Mouse (Mus musculus) lung, postnatal 0 days (tissue): ENCODE results near the gene Plekhm1. TPM values are rescaled to one million over a fixed set of nuclear protein-coding genes. Genes with fewer than 3 reads are reported as not detected.

Experiments
- ATAC-seq: fragments of 200-750 bp; cut with Nextera tagmentation; 2 replicates; pipeline ENCODE4 v1.8.0; 2017; ENCODE audit warnings: moderate library complexity
- DNase-seq: peaks from one replicate; pipeline ENCODE4 v3.0.0-alpha.2; 2016; ENCODE audit warnings: low spot score
- H3K27ac ChIP-seq: fragments of 300-500 bp; sonication (generic); 2 replicates; pipeline ENCODE4 v1.5.1; 2014; ENCODE audit warnings: antibody characterized with exemption, mild to moderate bottlenecking, low read length, mixed read lengths
- H3K27me3 ChIP-seq: fragments of 300-500 bp; sonication (generic); replicated peaks from 2 replicates; pipeline ENCODE4 v1.6.1; 2014; ENCODE audit warnings: low read length, mixed read lengths; ENCODE audit not compliant: insufficient read depth
- H3K36me3 ChIP-seq: fragments of 300-500 bp; sonication (generic); 2 replicates; pipeline ENCODE4 v1.6.1; 2014; ENCODE audit warnings: low read length, mixed read lengths; ENCODE audit not compliant: insufficient read depth
- H3K4me1 ChIP-seq: fragments of 300-500 bp; sonication (generic); 2 replicates; pipeline ENCODE4 v1.6.1; 2014; ENCODE audit warnings: antibody characterized with exemption, low read depth, low read length, mixed read lengths; ENCODE audit not compliant: insufficient read depth
- H3K4me2 ChIP-seq: fragments of 300-500 bp; sonication (generic); replicated peaks from 2 replicates; pipeline ENCODE4 v1.6.1; 2014; ENCODE audit warnings: low read depth, mild to moderate bottlenecking, low read length, moderate library complexity, mixed read lengths
- H3K4me3 ChIP-seq: fragments of 300-500 bp; sonication (generic); 2 replicates; pipeline ENCODE4 v1.5.1; 2014; ENCODE audit warnings: low read depth, low read length
- H3K9ac ChIP-seq: fragments of 300-500 bp; sonication (generic); replicated peaks from 2 replicates; pipeline ENCODE4 v1.6.1; 2014; ENCODE audit warnings: low read depth, mild to moderate bottlenecking
- H3K9me3 ChIP-seq: fragments of 300-500 bp; sonication (generic); 2 replicates; pipeline ENCODE4 v1.6.1; 2016; ENCODE audit warnings: low read length, mixed read lengths
- CTCF ChIP-seq: IDR thresholded peaks from 2 replicates; pipeline ENCODE4 v1.5.1; 2016; ENCODE audit warnings: antibody characterized with exemption, mild to moderate bottlenecking
- EP300 ChIP-seq: IDR thresholded peaks from 2 replicates; pipeline ENCODE4 v1.6.1; 2016; ENCODE audit warnings: antibody characterized with exemption, mild to moderate bottlenecking, control low read depth
- WGBS: fragments of 180-500 bp; shearing (Covaris S2); extraction: QIAGEN DNeasy Blood & Tissue Kit; methylation state at CpG from one replicate; pipeline ENCODE4 v1.1.7; 2014; 5-methylcytosine and 5-hydroxymethylcytosine counted together
- polyA plus RNA-seq: library from polyadenylated mRNA; unstranded; fragments of >200 nt; fragmentation: Nextera tagmentation; extraction: Ambion mirVana; gene quantifications from 2 replicates; pipeline ENCODE4 v1.2.1, GENCODE M21; 2015

Gene Plekhm1
- polyA plus RNA-seq, 1 experiment from 2014 or later: 8.1 TPM

DNA sequence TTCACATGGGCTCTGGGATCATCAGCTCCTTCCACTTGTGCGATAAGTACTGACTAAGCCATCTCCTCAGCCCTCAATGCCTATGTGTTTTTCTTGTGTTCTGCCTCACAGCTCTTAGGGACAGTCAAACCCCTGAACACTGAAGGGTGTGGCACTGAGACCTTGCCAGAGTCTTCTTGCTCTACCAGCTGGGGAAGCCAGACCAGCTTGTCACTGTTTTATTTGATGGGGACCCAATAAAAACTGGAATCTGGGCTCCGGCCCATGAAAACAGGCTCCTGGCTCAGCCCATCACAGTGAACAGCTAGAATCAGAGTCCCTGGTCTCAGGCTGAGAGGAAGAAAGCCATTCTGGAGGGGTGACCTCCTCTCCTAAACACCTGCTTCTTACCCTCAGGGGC is 75.3 kb downstream of the Plekhm1 start:
- 97% methylated on average over 2 of the region's 2 CpGs for WGBS
- DNase-seq (no peak), ATAC-seq (no peak)
- Histone ChIP-seq H3K36me3 (no peaks in the 10 kb centered on the region; the same call in 1 of the 2 replicates), H3K4me1 (no peaks in the 10 kb centered on the region), H3K27ac (no peak overlapping the region), H3K4me2 (no peak overlapping the region), H3K4me3 (no peak overlapping the region), H3K9me3 (no peaks in the 10 kb centered on the region), H3K27me3 (no peaks in the 10 kb centered on the region), H3K9ac (no peak overlapping the region)
- no peak for TF ChIP-seq EP300
- TF ChIP-seq CTCF: no peak

DNA sequence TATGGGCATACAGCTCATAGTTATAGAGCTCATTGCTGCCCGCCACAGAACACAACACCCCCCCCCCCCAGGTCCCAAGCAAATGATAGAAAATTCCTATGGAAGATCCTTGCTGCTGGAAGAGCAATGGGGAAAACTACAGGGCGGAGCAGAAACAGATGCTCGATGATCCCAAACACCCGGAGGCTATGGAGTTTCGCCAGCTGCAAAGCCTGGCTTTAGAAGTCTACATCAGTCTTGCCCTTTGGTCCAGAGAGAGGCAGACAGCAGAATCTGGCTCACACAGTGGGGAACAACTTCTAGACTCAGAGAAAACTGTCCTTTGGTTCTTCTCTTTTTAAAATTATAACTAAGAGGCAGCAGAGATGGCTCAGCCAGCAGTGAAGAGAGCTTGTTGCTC is 76.9 kb downstream of the Plekhm1 start:
- Histone ChIP-seq H3K9me3 (no peaks in the 10 kb centered on the region), H3K27ac (no peak overlapping the region), H3K4me1 (no peaks in the 10 kb centered on the region), H3K4me3 (no peak overlapping the region), H3K27me3 (no peaks in the 10 kb centered on the region), H3K4me2 (no peak overlapping the region), H3K9ac (no peak overlapping the region), H3K36me3 (peaks cover 5% of the 10 kb centered on the region)
- DNase-seq: no peak
- TF ChIP-seq CTCF: no peak
- TF ChIP-seq EP300: no peak
- WGBS: 82% methylated on average over 5 of the region's 5 CpGs
- ATAC-seq: no peak

DNA sequence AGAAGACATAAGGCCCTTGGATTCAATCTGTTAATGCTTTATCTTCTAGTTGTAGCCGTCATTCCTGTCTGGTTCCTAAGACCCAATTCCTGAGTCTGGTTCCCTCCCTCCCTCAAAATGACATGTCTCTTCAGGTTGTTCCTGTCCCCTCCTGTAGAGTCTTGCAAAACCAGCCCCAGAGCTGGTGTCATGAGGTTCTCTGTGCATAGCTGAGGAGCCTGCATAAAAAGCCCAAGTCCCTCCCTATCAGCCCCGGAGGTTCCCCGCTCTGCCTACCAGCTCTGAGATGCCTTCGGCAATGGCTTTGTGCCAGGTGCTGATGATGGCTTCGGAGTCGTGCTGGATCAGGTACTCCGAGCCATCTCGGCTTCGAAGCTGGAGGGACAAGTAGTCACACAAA is 77.6 kb downstream of the Plekhm1 start:
- H3K27me3 ChIP-seq: no peaks in the 10 kb centered on the region

DNA sequence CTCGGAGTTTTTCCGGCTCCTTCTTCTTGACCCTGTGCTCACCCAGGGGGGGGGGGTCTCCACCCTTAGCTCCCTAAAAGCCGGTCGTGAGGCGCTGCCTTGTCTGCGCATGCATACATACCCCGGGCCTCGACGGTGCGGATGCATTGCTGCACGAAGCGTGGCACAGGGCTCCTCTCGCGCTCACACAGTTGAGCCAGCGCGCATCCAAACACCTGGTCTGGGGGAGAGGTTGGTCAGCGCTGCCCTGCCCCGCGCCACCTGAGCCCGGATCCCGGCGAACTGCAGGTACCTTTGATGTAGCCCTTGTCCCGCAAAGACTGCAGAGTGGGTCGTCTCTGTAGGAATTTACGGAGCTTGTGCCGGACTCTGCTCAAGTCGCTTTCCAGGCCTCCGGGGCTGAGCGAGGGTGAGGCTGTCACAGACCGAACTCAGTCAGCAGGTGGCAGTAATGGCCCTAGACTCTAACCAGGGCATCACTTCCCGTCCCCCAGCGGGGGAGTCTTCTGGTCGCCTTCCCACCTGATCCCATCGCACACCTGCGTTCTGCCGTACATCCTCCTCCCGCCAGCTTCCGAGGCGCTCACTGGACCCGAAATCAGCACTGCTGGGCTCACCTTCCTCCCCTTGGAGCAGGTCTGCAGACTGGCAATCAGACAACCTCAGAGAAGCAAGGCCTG is 78.6 kb downstream of the Plekhm1 start:
- 24% methylated on average over 40 of the region's 40 CpGs for WGBS
- Histone ChIP-seq H3K36me3 (peaks cover 5% of the 10 kb centered on the region), H3K4me1 (no peaks in the 10 kb centered on the region), H3K4me3 (no peak overlapping the region), H3K27ac (no peak overlapping the region), H3K9ac (no peak overlapping the region), H3K4me2 (peak overlapping the region; percentile 34; the same call in 1 of the 2 replicates), H3K9me3 (no peaks in the 10 kb centered on the region), H3K27me3 (no peaks in the 10 kb centered on the region)
- TF ChIP-seq CTCF (peak; percentile 67), EP300 (no peak)
- DNase-seq: peak; percentile 59
- peak; percentile 34; the same call in 1 of the 2 replicates for ATAC-seq

More for the DNA sequence above, 77.6 kb downstream of the Plekhm1 start:
- Histone ChIP-seq H3K36me3 (peaks cover 5% of the 10 kb centered on the region), H3K4me1 (no peaks in the 10 kb centered on the region), H3K9ac (no peak overlapping the region), H3K9me3 (no peaks in the 10 kb centered on the region), H3K4me2 (no peak overlapping the region), H3K4me3 (no peak overlapping the region), H3K27ac (no peak overlapping the region)
- WGBS: 86% methylated on average over 9 of the region's 9 CpGs
- TF ChIP-seq CTCF (no peak), EP300 (no peak)
- DNase-seq (no peak), ATAC-seq (no peak)

DNA sequence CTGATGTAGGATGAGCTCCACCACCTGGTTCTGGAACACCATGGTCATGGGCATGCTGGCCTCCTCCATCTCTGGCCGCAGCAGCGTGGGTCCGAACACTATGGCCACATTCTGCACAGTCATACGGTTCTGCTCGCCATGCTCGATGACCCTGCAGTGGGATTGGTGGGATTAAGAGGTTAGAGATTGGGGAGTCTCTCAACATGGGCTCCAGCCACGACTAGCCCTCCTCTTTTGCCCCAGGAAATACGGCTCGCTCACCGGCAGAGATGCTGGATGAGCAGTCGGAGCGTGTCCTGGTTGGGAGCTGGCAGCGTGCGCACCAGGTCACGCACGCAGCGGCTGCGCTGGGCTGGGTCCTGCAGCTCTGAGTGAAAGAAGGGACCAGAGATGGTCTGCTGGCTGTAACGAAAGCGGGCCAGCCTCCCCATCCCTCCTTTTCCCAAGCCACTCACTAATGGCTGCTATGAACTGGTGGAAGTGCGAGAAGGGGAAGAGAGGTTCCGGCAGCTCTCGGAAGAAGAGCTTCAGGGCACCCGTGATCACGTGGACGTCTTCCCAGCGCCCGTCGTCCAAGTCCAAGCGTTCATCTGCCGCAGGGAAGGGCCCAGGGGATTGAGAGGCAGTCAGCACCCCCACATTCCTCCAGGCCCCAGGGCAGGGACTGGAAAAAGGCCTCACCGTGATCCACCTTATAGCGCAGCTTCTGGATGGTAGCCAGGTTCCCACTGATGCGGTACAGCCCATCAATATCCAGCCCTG is 79.4 kb downstream of the Plekhm1 start:
- peaks cover 5% of the 10 kb centered on the region for H3K36me3 ChIP-seq
- no peak overlapping the region for H3K27ac ChIP-seq
- H3K9ac ChIP-seq: no peak overlapping the region
- H3K4me2 ChIP-seq: peak overlapping the region; percentile 34
- 0 out of 2 replicates have a peak overlapping the region, but pooled peaks have one; percentile 5 for H3K4me3 ChIP-seq
- ATAC-seq (no peak; the same call in 1 of the 2 replicates), DNase-seq (no peak)
- no peaks in the 10 kb centered on the region for H3K4me1 ChIP-seq
- no peaks in the 10 kb centered on the region for H3K27me3 ChIP-seq
- H3K9me3 ChIP-seq: no peaks in the 10 kb centered on the region
- WGBS: 51% methylated on average over 34 of the region's 34 CpGs
- TF ChIP-seq EP300 (no peak), CTCF (no peak)

DNA sequence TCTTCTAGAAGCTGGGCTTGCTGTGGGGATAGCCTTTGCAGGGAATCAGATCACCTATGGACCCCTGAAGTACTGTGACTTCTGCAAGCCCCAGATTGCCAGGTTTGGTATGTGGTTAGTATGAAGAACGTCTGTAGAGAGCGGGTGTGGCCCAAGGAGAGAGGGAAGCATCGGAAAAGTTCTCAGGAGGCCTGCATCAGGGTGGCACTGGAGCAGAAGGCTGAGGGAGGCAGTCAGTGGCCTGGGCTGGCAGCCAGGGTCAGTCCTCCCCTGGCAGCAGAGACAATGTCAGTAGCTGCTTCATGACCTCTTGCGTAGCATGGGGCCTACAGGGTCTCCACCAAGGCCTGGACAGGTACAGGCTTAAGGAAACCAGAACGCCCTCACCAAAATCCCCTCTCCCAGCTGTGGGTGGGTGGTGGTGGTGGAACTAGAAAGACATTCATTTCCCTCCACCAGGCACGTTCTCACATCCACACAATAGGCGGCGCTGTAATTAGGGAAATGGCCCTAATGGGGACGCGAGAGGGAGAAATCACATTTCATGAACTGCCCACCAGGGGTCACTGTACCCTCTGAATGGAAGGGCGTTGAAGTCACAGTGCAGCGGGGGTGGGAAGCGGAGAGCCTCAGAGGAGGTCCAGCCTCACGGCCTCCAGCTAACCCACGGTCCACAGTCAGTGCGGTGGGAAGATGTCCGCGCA is 80.1 kb downstream of the Plekhm1 start:
- Histone ChIP-seq H3K9ac (no peak overlapping the region), H3K27ac (no peak overlapping the region), H3K4me2 (peak overlapping the region; percentile 34), H3K4me3 (0 out of 2 replicates have a peak overlapping the region, but pooled peaks have one; percentile 5), H3K27me3 (no peaks in the 10 kb centered on the region), H3K36me3 (peaks cover 5% of the 10 kb centered on the region), H3K4me1 (no peaks in the 10 kb centered on the region), H3K9me3 (no peaks in the 10 kb centered on the region)
- peak; percentile 70 for ATAC-seq
- WGBS: 35% methylated on average over 18 of the region's 18 CpGs
- TF ChIP-seq EP300: no peak
- TF ChIP-seq CTCF: peak; percentile 99
- peak; percentile 92 for DNase-seq
